Mouse (Mus musculus): ENCODE results near the gene Gdf2. TPM values are rescaled to one million over a fixed set of nuclear protein-coding genes. Genes with fewer than 3 reads are reported as not detected.

Gdf2 gene
- polyA plus RNA-seq, 1 experiment from 2014 or later = 0.87 TPM

Other genes starting within 250 kb of the Gdf2 start
- 6.6 and 9.1 TPM in 2 replicates for gene Gdf10, start 17.5 kb upstream of the Gdf2 start, polyA plus RNA-seq (2015; fragmentation: Nextera tagmentation; extraction: Ambion mirVana)
- gene Rbp3, start 13.0 kb downstream of the Gdf2 start, polyA plus RNA-seq (2015; fragmentation: Nextera tagmentation; extraction: Ambion mirVana) = 0.03 TPM in 1 of 2 replicates, not detected in the other
- gene Zfp488, start 37.7 kb downstream of the Gdf2 start, polyA plus RNA-seq (2015; fragmentation: Nextera tagmentation; extraction: Ambion mirVana) = 0.12 and 0.15 TPM in 2 replicates
- gene Gm30083, start 74.1 kb downstream of the Gdf2 start, polyA plus RNA-seq (2015; fragmentation: Nextera tagmentation; extraction: Ambion mirVana) = not detected in 2 replicates
- gene Gm5460, start 75.7 kb downstream of the Gdf2 start, polyA plus RNA-seq (2015; fragmentation: Nextera tagmentation; extraction: Ambion mirVana) = not detected in 2 replicates
- gene Antxrl, start 111.7 kb downstream of the Gdf2 start, polyA plus RNA-seq (2015; fragmentation: Nextera tagmentation; extraction: Ambion mirVana) = not detected in 2 replicates
- 27.8 and 40.7 TPM in 2 replicates for gene Anxa8, start 144.9 kb downstream of the Gdf2 start, polyA plus RNA-seq (2015; fragmentation: Nextera tagmentation; extraction: Ambion mirVana)
- not detected in 2 replicates for gene A630023A22Rik, start 161.7 kb downstream of the Gdf2 start, polyA plus RNA-seq (2015; fragmentation: Nextera tagmentation; extraction: Ambion mirVana)
- 0.13 and 0.34 TPM in 2 replicates for gene Npy4r, start 211.4 kb downstream of the Gdf2 start, polyA plus RNA-seq (2015; fragmentation: Nextera tagmentation; extraction: Ambion mirVana)

All from stomach, embryonic 15.5 days (tissue).